Mouse (Mus musculus) kidney, adult 8-10 months (tissue): Measurements from ENCODE around the gene Fam110a.

ENCODE experiments used
- DNase-seq, 2 experiments: peaks; one replicate each; pipeline ENCODE4 v3.0.0; 2022

Fam110a gene

GRCm38 (mm10) chr2:151996229-151997189 is 16.5 kb upstream of the Fam110a start, which contains the start of gene Slc52a3:
Gene Slc52a3 (plus strand): TSS chr2:151996511.
- DNase-seq, result peak; percentile 86 to 94

- peak; percentile 63 to 86 for DNase-seq
Observed at GRCm38 (mm10) chr2:151994350-151995122, 14.5 kb upstream of the Fam110a start.

- DNase-seq, result no peak
Observed at GRCm38 (mm10) chr2:151991446-151991845, 11.4 kb upstream of the Fam110a start.

- no peak for DNase-seq
Observed at GRCm38 (mm10) chr2:151990985-151991394, 11.0 kb upstream of the Fam110a start.

DNA sequence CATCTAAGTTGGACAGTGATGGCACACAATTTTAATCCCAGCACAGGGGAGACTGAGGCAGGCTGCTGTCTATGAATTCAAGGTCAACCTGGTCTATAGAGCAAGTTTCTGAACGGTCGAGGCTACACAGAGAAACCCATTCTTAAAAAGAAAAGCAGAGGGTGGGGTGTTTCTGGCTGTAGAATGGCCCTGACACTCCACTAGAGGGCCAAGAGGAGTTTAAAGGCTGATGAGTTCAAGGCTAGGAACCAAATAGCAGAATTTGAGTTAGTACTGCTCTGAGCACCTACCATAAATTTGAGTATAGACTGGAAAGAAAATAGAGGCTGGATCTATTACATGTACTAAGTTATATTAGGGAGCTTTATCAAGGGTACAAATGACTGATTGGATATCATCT is 9.0 kb upstream of the Fam110a start:
- no peak for DNase-seq

GRCm38 (mm10) chr2:151986958-151987357 is 6.9 kb upstream of the Fam110a start:
- DNase-seq, result no peak

DNA sequence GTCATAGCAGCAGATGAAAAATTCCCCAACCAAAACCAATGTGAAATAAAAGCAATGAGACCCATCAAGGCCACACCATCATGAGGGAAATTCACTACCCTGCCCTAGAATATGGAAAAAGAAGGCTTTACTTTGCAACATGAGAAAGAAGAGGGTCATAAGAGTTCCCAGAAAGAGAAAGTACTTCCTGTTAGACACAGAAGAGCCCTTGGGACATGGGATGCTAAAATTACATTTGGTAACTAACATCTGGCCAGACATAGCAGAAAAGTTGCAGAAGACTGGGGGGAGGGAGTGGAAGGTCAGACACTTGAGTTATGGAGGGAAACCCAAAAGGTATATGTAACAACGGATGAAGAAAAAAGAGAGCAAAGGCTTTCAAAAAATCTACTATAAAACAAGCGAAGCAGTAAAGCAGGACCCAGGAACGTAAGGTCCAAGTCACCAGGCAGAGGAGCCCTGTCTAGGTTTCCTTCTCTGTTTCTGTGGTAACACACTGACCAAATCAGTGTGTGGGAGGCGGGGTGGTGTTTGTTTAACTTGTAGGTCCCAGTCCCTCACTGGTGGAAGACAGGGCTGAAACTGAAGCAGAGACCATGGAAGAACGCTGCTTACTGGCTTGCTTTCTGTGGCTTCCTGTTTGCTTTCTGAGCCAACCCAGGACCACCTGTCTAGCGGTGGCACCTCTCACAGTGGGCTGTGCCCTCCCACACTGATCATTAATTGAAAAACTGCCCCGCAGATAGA is 5.6 kb upstream of the Fam110a start:
- no peak for DNase-seq

DNA sequence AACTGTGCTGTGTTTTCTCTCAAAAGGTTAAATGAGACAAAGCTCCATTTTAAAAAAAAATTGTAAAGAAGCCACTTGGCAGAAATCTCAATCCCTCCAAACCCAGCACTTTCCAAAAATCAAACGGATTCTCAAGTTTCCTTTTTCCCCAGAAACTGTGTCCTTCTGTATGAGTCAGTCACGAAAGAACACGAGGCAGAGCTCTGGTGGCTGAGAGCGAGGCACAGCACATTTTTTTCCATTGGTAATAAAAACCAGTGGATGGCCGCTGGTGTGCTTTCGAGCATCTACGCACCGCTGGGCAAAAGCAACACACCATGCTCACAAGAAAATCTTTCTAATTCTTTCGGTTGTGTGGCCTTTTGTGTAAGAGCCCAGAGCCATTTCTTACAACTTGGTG is 4.0 kb upstream of the Fam110a start:
- no peak for DNase-seq

- DNase-seq, result no peak
Observed at GRCm38 (mm10) chr2:151982476-151982875, 2.5 kb upstream of the Fam110a start.

GRCm38 (mm10) chr2:151981268-151981667 is 1.2 kb upstream of the Fam110a start:
- DNase-seq, result no peak

DNA sequence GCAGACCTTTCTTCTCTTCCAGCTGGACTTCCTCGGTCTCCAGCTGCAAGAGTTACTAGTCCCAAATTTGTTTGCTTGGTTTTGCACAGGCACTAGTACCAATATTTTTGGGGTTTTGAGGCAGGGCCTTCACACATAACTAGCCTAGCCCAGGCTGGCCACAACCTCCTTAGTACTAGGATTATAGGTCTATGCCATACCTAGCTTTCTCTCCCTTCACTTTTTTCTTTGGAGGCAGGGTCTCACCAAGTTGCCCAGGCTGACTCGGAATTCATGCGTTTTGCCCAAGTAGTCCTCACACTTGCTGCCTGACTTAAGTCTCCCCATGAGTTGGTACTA is 305 bp upstream of the Fam110a start:
- DNase-seq, result no peak

- DNase-seq, result no peak
Observed at GRCm38 (mm10) chr2:151978494-151978893, 1.5 kb downstream of the Fam110a start.

- no peak for DNase-seq
Observed at GRCm38 (mm10) chr2:151977689-151978440, 2.2 kb downstream of the Fam110a start.

- peak; percentile 74 to 90 for DNase-seq
Observed at GRCm38 (mm10) chr2:151976067-151976466, 4.0 kb downstream of the Fam110a start.

DNA sequence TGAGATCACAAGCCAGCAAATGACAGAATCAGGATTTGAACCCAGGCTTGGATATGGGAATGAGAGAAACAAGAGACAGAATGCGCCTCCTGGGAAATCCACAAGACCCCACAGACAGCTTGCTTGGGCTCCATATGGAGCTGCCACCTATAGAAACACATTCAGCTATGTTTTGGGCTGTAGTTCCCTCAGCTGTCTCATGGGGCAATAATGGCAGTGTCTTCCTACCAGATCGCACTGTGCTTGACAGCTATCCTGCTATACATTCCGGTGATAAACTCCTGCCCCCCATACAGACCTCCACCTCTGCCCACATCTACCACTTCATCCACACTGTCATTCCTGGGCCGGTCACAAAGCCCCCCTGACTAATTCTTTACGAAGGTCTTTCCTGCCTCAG is 4.7 kb downstream of the Fam110a start:
- DNase-seq, result no peak

DNA sequence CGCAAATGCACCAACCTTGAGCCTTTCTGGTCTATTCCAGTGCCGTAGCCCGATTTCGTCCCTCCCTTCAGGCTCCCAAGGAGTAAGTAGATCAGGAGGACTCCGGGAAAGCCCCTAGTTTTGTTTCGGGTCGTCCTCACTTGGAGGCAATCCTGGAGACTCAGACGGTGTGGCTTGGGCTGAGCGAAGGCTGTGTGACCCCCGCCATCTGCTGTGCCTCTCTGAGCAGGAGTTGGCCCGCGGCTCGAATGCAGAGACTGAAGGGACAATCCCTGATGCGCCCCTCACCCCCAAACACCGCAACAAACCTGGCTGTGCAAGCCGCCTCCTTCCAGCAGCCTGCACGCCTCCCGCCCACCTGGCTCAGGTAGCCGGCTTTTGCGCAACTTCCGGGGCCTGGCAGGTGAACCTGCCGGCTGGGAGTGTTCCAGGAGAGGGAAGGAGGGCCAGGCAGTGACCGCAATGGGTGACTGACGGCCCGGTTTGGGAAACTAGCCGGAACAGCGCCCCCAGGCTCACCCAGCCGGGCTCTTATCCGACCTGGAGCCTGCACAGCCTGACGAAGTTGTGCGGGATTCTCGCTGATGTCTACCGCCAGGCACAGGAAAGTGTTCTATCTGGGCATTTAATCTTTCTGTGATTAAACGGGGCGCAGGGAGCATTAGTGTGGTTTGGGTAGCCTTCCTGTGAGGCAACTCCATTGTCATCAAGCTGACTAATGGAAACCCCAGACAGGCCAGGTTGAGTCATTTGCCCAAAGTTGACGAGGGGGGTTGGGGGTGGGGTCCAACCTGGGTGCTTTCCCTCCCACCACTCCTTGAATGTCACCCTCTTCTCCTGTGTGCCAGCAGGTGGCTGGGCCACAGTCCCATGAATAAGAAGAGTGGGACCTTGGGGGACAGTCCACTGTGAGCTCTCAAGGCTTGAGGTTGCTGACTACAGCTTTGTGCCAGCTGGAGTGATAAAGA is 6.1 kb downstream of the Fam110a start:
- DNase-seq, result peak; percentile 75 to 86

- no peak for DNase-seq
Observed at GRCm38 (mm10) chr2:151972880-151973594, 7.0 kb downstream of the Fam110a start.

DNA sequence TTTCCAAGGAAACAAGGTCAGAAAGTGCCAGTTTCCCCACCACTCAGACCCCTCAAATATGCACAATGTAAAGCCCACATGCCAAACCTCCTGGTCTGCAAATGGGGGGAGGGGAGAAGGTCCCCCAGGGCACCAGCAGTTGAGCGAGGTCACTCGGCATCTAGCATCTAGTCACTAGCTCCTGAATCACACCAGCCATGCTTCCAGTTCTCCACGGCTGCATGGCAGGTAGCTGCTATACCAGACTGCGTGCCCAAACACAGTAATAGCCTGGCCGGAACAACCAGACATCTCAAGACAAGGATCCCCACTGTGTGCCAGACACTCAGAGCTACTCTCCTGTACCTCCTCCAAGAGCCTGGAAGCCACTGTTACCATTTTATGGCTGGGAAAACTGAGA is 8.3 kb downstream of the Fam110a start:
- DNase-seq, result no peak

DNA sequence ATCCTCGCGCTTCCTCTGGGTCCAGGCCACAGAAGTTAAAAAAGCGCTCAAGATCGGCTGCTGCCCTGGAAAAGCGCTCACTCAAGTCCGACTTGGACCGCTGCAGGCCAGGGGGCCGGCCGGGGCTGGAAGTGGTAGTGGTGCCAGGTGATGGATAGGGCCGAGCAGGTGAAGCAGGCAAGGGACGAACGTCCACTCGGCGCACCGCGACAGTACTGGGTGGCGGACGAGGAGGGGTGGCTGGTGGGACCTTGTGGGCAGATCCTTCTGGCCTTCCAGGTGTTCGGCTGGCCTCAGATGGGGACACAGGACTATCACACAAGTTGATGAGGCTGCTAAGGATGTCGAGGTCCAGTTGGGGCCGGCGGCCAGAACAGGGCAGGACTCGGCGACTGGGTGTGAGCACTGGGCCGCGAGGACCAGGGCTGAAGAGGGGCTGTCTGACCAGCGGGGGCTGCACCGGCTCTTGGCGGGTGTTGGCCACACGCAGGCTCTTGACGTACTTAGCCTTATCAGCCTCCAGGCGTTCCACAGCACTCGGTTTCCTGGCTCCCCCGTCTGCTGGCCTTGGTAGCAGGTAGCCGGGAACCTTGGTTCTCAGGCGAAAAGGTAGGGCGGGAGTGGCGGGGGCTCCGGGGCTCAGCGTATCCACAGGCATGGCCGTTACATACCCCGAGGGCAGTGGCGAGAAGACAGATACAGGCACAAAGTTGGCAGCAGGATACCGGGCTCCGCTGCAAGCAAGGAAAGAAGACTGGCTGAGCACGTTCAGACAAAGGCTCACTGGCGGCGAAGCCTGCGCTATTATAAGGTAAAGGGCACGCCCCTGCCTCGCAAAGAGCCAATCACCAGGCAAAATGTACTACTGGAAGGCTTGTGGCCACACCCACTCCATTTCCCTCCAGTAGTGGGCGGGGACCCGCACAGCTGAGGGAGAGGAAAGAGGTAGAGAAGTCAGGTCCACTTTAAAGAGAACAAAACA is 9.5 kb downstream of the Fam110a start:
- peak; percentile 86 to 88 for DNase-seq
